Mouse (Mus musculus) megakaryocyte-erythroid progenitor cell, adult 5 weeks (primary cell): ENCODE measurements around the gene Wt1. TPM values are rescaled to one million over a fixed set of nuclear protein-coding genes. Genes with fewer than 3 reads are reported as not detected.

Source experiments
- polyA plus RNA-seq: library from polyadenylated mRNA; stranded (reverse); fragments of >175 nt; gene quantifications from 2 replicates; pipeline ENCODE4 v1.2.3, GENCODE M21; 2012

The Wt1 gene
- polyA plus RNA-seq, result not detected in 2 replicates

DNA sequence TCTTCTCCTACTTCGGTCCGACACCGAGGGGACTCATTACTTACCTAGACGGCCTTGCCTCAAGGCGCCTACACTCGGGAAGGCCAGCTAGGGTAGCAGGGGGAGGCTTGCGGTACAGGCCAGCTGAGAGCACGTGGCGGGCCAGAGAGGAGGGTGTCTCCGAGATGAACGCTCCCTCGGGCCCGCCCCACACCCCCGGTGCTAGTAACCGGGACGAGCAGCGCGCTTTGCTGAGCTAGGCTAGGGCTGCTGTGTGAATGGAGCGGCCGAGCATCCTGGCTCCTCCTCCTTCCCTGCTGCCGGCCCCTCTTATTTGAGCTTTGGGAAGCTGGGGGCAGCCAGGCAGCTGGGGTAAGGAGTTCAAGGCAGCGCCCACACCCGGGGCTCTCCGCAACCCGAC lies at the start of gene Wt1:
Wt1 (plus strand) TSS at position 251 of the 400 bp plus-strand sequence.

DNA sequence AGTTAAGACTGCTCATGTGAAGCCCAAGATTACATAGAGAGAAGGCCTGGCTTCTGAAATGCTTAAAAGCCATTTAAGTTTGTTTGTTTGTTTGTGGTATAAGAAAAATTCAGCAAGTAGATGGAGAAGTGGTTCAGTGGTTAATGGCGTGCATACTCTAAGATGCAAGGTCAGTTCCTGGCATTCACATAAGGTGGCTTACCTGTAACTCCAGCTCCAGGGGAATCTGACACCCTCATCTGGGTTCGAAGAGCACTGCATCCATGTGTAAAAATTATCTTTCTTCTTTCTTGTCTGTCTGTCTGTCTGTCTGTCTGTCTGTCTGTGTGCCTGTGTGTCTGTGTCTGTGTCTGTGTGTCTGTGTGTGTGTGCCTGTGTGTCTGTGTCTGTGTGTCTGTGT lies 34.6 kb upstream of the Wt1 start, which contains the start of gene Gm11060:
Gm11060 (plus strand) TSS at position 301 of the 400 bp plus-strand sequence.

Other genes with a start within 250 kb of the Wt1 start
- gene Eif3m, start 109.4 kb upstream of the Wt1 start, polyA plus RNA-seq, result 10.7 and 15.0 TPM in 2 replicates
- gene Gm11060, start 34.5 kb upstream of the Wt1 start, polyA plus RNA-seq, result not detected in 2 replicates
- gene Them7, start 97.8 kb downstream of the Wt1 start, polyA plus RNA-seq, result 0.28 and 0.76 TPM in 2 replicates